Mouse (Mus musculus) right cerebral cortex, adult 2 months (tissue): Measurements from ENCODE around the gene Arpc5l.
"Not testable (repeated sequence)": the region's sequence is repeated elsewhere in the genome, so short reads cannot be mapped to it uniquely, and the experiment has no call there.

Experiments used
- DNase-seq, 2 experiments: peaks; one replicate each; pipeline ENCODE4 v3.0.0; 2021 to 2022; ENCODE audit warnings: low spot score in 2 of 2

Arpc5l gene

GRCm38 (mm10) chr2:38999910-39000586, 5.1 kb upstream of the Arpc5l start:
- no peak for DNase-seq

DNA sequence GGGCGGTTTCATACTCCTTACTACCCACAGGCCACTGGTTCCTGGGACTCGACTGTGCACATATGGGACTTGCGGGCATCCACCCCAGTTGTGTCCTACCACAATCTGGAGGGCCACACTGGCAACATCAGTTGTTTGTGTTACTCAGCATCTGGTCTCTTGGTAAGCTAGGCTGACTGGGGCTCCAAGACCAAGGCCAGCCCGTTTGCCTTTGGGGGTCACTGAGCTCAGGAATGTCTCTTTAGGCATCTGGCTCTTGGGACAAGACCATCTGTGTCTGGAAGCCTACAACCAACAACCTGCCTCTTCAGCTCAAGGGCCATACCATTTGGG, 4.6 kb upstream of the Arpc5l start:
- DNase-seq = no peak

GRCm38 (mm10) chr2:39001866-39002265, 3.3 kb upstream of the Arpc5l start:
- DNase-seq = no peak

DNA sequence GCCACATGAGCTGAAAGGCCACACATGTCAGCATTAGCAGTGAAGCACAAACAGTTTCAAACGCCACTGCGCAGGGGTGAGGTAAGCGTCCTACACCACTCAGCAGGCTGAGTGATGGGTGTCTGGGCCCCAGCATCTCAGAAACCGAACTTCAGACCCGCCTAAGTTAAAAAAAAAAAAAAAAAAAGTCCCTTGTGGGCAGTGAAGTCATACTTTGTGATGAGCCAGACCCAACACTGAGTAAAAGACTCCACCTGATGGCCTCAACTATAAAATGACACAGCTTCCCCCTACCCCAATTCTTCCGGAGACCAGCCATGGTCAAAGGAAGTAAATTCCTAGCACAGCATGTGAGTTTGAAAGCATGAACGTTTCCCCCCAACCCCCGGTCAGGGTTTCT, 2.0 kb upstream of the Arpc5l start:
- DNase-seq = no peak

- no peak for DNase-seq
These were observed 1.6 kb upstream of the Arpc5l start for GRCm38 (mm10) chr2:39003512-39003911.

DNA sequence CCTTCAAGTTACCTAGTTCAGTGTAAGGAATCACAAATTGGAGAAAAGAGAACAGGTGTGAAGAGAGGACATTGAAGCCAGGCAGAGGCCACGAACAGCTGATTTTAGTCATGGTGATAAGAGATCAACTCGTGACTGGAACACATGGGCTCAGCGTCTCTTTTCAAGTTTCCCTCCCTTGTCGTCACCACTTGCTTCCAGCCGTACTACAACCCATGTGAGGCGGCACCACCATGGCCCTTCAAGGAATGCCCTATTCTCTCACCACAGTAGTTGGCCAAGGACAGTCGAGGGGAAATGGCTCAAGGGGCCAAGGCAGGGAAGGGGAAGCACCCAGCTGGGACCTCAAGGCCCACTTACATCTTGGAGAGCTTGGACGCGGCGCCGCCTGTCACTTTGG, 776 bp upstream of the Arpc5l start:
- DNase-seq = no peak

DNA sequence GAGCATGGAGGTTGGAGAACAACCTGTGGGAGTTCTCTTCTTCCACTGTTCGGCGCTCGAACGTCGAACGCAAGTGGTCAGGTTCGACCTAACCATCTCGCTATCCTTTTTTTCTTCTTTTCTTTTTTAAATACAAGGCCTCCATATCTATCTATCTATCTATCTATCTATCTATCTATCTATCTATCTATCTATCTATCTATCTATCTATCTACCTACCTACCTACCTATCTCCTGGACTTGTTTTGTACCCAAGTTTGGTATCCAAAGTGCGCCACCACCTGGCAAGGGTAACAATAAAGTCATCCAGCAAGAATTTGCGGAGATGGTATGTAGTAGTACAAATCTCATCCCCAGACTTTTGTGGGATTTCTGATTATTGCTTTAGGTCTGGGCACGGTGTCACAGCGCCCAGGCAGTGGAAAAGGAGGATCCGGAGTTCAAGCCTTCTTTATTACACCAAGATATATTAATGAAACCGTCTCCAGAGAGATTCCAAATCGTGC, 479 bp downstream of the Arpc5l start, which contains the start of gene Rpl35:
TSS of gene Rpl35 (minus strand) at position 51 of the 506 bp plus-strand sequence.
- DNase-seq = peak in 1 of 2 experiments; percentile 48

DNA sequence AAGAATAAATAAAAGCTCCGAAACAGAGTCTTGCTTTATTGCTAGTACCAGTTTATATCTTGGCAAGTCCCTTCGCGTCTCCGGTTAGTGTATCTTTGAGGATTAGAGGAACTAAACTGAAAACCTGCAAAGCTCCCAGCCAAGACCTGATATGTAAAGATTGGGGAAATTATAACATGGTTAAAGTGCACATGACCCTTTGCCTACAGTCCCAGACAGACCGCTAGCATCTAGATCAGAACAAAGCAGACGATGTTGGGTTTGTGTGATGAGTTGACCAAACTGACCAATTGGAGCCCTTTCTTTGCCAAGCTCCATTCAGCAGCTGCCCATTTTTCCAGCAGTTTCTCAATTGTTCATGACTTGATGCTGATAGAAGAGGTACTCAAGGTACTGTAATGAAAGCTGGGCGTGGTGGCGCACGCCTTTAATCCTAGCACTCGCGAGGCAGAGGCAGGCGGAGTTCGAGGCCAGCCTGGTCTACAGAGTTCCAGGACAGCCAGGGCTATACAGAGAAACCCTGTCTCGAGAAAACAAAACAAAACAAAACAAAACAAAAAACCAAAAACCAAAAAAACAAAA, 1.1 kb downstream of the Arpc5l start:
- no peak for DNase-seq

DNA sequence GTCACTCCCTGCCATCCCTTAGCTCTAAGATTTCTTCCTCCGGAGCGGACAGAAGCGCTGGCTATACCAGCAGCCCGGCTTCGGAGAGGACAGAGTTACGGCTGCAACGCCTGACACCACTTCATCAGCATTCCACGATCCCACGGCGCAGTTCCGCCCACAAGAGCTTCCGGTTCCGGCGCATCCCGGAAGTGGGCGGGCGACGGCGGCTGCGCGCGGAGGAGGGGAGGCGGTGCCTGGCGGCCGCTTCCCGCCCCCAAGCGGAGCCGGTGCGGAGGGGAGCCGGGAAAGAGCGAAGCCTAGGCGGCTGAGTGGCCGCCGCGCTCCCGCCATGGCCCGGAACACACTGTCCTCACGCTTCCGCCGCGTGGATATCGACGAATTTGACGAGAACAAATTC, 2.7 kb downstream of the Arpc5l start:
- DNase-seq = peak; percentile 94 to 95

DNA sequence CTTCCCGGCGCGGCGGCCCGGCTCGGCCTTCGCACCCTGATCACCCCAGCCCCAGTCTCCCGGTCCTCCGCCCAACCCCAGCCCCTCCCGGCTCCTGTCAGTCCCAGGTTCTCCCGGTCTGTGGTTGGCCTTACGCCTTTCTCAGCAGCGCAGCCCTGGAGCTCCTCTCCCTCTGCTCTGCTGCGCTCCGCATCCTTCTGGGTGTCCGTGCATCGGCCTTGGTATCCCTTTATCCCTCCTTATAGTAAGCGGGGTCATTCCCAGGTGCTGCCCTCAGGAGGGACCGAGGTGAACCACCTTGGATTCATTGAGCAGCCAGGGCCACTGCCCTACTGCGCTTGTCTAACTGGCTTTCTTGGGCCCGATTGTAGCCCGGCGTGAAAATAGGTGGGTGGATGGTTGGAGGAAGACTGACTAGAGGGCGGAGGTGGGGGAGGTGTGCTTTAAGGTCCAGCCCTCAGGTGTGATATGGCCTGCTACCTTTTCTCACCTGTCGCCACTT, 3.3 kb downstream of the Arpc5l start:
- peak in 1 of 2 experiments; percentile 39 for DNase-seq

GRCm38 (mm10) chr2:39008954-39009365, 3.8 kb downstream of the Arpc5l start:
- DNase-seq = peak; percentile 54 to 67

GRCm38 (mm10) chr2:39010144-39010543, 5.0 kb downstream of the Arpc5l start:
- not testable (repeated sequence) for DNase-seq

- no peak for DNase-seq
These were observed 6.1 kb downstream of the Arpc5l start for GRCm38 (mm10) chr2:39011264-39011663.

- no peak for DNase-seq
These were observed 6.8 kb downstream of the Arpc5l start for GRCm38 (mm10) chr2:39011971-39012370.

DNA sequence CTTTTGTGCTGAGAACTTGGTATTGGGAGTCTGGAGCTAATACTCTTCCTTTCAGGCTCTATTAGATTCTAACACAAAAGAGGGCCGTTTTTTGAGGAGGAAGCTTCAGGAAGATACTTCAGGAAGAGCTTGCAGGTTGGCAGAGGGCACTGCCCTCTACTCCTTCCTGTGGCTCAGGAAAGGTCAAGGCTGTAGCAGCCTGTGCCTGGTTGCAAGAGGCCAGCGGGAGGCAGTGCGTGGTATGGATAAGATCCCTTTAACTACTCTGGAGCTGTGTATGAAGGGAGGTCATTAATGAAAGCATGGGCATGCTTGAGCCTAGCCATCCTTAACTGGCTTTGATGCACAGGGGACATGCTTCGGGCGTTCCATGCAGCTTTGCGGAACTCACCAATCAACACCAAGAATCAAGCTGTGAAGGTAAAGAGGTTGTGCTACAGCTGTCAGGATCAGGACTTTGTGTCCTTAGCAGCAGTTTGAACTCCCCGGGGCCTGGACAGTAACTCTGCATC, 7.7 kb downstream of the Arpc5l start:
- DNase-seq = no peak

- no peak for DNase-seq
These were observed 11.4 kb downstream of the Arpc5l start for GRCm38 (mm10) chr2:39016581-39016980.

- no peak for DNase-seq
These were observed 14.9 kb downstream of the Arpc5l start for GRCm38 (mm10) chr2:39020004-39020403.

- no peak for DNase-seq
These were observed 26.5 kb downstream of the Arpc5l start for GRCm38 (mm10) chr2:39031611-39032010.

GRCm38 (mm10) chr2:39040215-39040614, 35.1 kb downstream of the Arpc5l start:
- no peak for DNase-seq

DNA sequence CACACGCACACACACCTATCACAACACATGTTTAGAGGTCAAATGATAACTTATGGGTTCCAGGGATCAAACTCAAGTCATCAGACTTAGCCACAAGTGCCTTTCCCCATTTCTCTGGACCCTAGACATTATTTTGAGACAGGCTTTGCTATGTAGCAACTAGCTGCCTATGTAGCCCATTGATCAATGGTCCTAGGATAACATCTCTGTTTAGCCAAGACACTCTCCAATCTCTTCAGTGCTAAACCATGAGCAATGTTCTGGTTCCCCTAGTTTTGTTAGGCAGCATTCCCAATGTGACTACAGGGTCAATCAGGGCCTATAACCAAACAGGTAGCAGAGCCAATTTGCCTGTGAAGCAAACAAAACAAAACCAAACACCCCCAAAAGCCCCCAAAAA, 43.4 kb downstream of the Arpc5l start:
- no peak for DNase-seq

DNA sequence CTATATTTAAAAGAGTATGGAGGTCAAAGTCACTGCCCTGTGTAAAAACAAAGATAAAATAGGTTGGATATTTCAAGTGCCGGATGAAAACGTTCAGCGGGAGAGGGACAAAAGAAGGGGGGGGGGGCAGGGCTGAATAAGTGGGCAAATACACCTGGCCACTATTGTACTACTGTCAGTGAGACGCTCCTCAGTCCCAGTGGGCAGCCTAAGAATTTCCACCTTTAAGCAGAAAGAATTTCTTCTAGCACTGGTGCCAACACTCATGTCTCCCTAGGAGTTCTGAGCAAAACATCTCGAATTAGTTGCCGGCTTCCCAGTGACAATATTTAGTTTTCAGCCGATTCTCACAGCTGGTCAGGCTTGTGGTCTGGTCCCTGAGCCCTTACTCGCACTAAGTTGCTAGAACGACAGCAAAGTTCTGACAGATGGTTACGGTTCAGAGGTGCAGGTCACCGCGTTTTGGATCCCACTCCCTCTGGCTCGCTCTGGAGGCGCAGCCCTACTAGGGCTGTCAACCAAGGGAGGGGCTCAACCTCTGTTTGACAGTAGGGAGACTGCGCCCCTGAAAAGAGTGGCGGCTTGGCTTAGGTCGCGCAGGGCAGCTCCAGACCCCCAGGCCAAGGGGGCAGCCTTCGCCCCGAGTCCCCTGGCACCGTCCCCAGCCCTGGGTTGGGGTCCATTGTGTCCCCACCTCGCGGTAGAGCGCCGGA, 59.7 kb downstream of the Arpc5l start:
- peak; percentile 14 to 46 for DNase-seq
